Mouse (Mus musculus) CH12.LX (cell line): ENCODE data around the gene Slc10a7. TPM values are rescaled to one million over a fixed set of nuclear protein-coding genes. Genes with fewer than 3 reads are reported as not detected.

Source experiments
- DNase-seq: peaks from one replicate; pipeline ENCODE4 v3.0.0-alpha.2; 2013; ENCODE audit errors: extremely low read depth
- H3K27ac ChIP-seq: 2 replicates; pipeline ENCODE4 v1.5.1; 2012; ENCODE audit warnings: low read depth, mild to moderate bottlenecking, control low read depth, moderate library complexity; ENCODE audit not compliant: insufficient read depth
- H3K27me3 ChIP-seq: replicated peaks from 2 replicates; pipeline ENCODE3; 2012; ENCODE audit warnings: inconsistent platforms
- H3K36me3 ChIP-seq, 2 experiments: replicated peaks in 1 of 2; 2 replicates each; pipeline versions ENCODE3 to v1.6.1; 2012; ENCODE audit warnings: inconsistent platforms in 1 of 2, low read length in 1 of 2, mild to moderate bottlenecking in 1 of 2, mixed read lengths in 1 of 2, moderate library complexity in 1 of 2; ENCODE audit not compliant: control insufficient read depth in 1 of 2, insufficient read depth in 1 of 2
- H3K4me1 ChIP-seq, 2 experiments: 2 replicates each; pipeline ENCODE4 v1.6.1; 2012; ENCODE audit warnings: inconsistent platforms in 1 of 2, moderate library complexity in 1 of 2; ENCODE audit not compliant: insufficient read depth in 2 of 2, control insufficient read depth in 1 of 2
- H3K4me2 ChIP-seq: 2 replicates; pipeline ENCODE4 v1.6.1; 2012; ENCODE audit warnings: low read depth, mild to moderate bottlenecking, control low read depth; ENCODE audit not compliant: poor library complexity, insufficient read depth, severe bottlenecking
- H3K4me3 ChIP-seq, 3 experiments: fragments of 150-350 bp in 1 of 3; sonication (generic) in 1 of 3; replicated peaks in 1 of 3; 2 replicates each; pipeline versions ENCODE3 to v1.5.1; 2011 to 2012; ENCODE audit warnings: low read depth in 2 of 3, low read length in 2 of 3, mild to moderate bottlenecking in 2 of 3, moderate library complexity in 2 of 3, control low read depth in 1 of 3, improper control_type of control experiment in 1 of 3, inconsistent platforms in 1 of 3, mixed read lengths in 1 of 3; ENCODE audit not compliant: poor library complexity in 1 of 3
- H3K79me2 ChIP-seq: replicated peaks from 2 replicates; pipeline ENCODE4 v1.6.1; 2012; ENCODE audit warnings: mild to moderate bottlenecking, moderate library complexity; ENCODE audit not compliant: control insufficient read depth, poor library complexity, insufficient read depth, severe bottlenecking; ENCODE audit errors: extremely low read depth
- H3K9ac ChIP-seq: 2 replicates; pipeline ENCODE4 v1.6.1; 2012; ENCODE audit warnings: low read depth, mild to moderate bottlenecking, control low read depth, moderate library complexity; ENCODE audit not compliant: insufficient read depth
- H3K9me3 ChIP-seq: replicated peaks from 2 replicates; pipeline ENCODE3; 2012; ENCODE audit warnings: low read length, inconsistent platforms, mixed read lengths
- BHLHE40 ChIP-seq: IDR thresholded peaks from 2 replicates; pipeline ENCODE4 v1.6.1; 2011; ENCODE audit warnings: mild to moderate bottlenecking, low read depth, low read length, improper control_type of control experiment
- EP300 ChIP-seq: IDR thresholded peaks from 2 replicates; pipeline ENCODE4 v1.6.1; 2011; ENCODE audit warnings: low read length, improper control_type of control experiment
- ETS1 ChIP-seq: conservative IDR thresholded peaks from 2 replicates; pipeline ENCODE4 v1.6.1; 2012; ENCODE audit warnings: low read depth, mild to moderate bottlenecking, inconsistent platforms, low read length, improper control_type of control experiment, moderate library complexity
- GABPA ChIP-seq: IDR thresholded peaks from 2 replicates; pipeline ENCODE4 v1.6.1; 2012; ENCODE audit warnings: low read depth, low read length, improper control_type of control experiment, inconsistent platforms; ENCODE audit not compliant: insufficient replicate concordance
- JUN ChIP-seq: IDR thresholded peaks from 2 replicates; pipeline ENCODE4 v1.6.1; 2011; ENCODE audit warnings: low read depth, mild to moderate bottlenecking, low read length, improper control_type of control experiment, moderate library complexity; ENCODE audit not compliant: insufficient read depth
- JUND ChIP-seq: conservative IDR thresholded peaks from 2 replicates; pipeline ENCODE4 v1.6.1; 2011; ENCODE audit warnings: low read depth, low read length, improper control_type of control experiment
- KAT2A ChIP-seq: IDR thresholded peaks from 2 replicates; pipeline ENCODE4 v1.6.1; 2012; ENCODE audit warnings: low read length, improper control_type of control experiment, inconsistent platforms; ENCODE audit not compliant: insufficient replicate concordance
- MAFK ChIP-seq: IDR thresholded peaks from 2 replicates; pipeline ENCODE4 v1.6.1; 2011; ENCODE audit warnings: low read length, improper control_type of control experiment; ENCODE audit not compliant: insufficient replicate concordance
- MXI1 ChIP-seq: IDR thresholded peaks from 2 replicates; pipeline ENCODE4 v1.6.1; 2011; ENCODE audit warnings: mild to moderate bottlenecking, low read depth, low read length, improper control_type of control experiment
- NELFE ChIP-seq: IDR thresholded peaks from 2 replicates; pipeline ENCODE4 v1.6.1; 2011; ENCODE audit warnings: low read depth, low read length, improper control_type of control experiment
- POLR2A ChIP-seq: IDR thresholded peaks from 2 replicates; pipeline ENCODE4 v1.6.1; 2011; ENCODE audit warnings: low read depth, mild to moderate bottlenecking, improper control_type of control experiment, low read length
- RCOR1 ChIP-seq: conservative IDR thresholded peaks from 2 replicates; pipeline ENCODE4 v1.6.1; 2012; ENCODE audit warnings: low read depth, mild to moderate bottlenecking, inconsistent platforms, low read length, improper control_type of control experiment
- SIN3A ChIP-seq: IDR thresholded peaks from 2 replicates; pipeline ENCODE4 v1.6.1; 2012; ENCODE audit warnings: low read length, improper control_type of control experiment, inconsistent platforms
- TCF12 ChIP-seq: IDR thresholded peaks from 2 replicates; pipeline ENCODE4 v1.6.1; 2014; ENCODE audit warnings: low read depth, mild to moderate bottlenecking, inconsistent platforms, low read length, improper control_type of control experiment
- USF1 ChIP-seq: IDR thresholded peaks from 2 replicates; pipeline ENCODE4 v1.6.1; 2014; ENCODE audit warnings: low read depth, mild to moderate bottlenecking, inconsistent platforms, low read length, improper control_type of control experiment
- USF2 ChIP-seq: conservative IDR thresholded peaks from 2 replicates; pipeline ENCODE4 v1.6.1; 2011; ENCODE audit warnings: low read depth, low read length, improper control_type of control experiment
- ZMIZ1 ChIP-seq: IDR thresholded peaks from 2 replicates; pipeline ENCODE4 v1.6.1; 2012; ENCODE audit warnings: low read depth, mild to moderate bottlenecking, inconsistent platforms, low read length, improper control_type of control experiment
- dilution Hi-C: fragments of 300-500 bp; cut with MboI; formaldehyde crosslinking; loops from 2 replicates; pipeline ENCODE4 v1.14.3; 2020; ENCODE audit warnings: low sequenced_read_pairs; ENCODE audit not compliant: extremely low pct_unique_long_range_greater_than_20kb, extremely low pct_ligation_motif_present
- in situ Hi-C: fragments of 300-500 bp; cut with MboI; formaldehyde crosslinking; loops from 3 replicates; pipeline ENCODE4 v1.14.3; 2019; ENCODE audit warnings: low sequenced_read_pairs, low pct_ligation_motif_present, low pct_unique_long_range_greater_than_20kb, mixed read lengths
- polyA plus RNA-seq: library from polyadenylated mRNA; unstranded; fragments of >175 nt; gene quantifications from 2 replicates; pipeline ENCODE4 v1.2.1, GENCODE M21; 2012; ENCODE audit warnings: low read depth; ENCODE audit not compliant: insufficient read length
- total RNA-seq, 2 experiments: library from RNA; depleted of rRNA; stranded (reverse); fragments of 300-350 nt in 1 of 2; fragments of >200 nt in 1 of 2; gene quantifications; 2 replicates each; pipeline ENCODE4 v1.2.3; 2012 to 2014

Gene Slc10a7
- total and polyA plus RNA-seq, 3 experiments = 10.8 to 20.4 (median 16.3) TPM

DNA sequence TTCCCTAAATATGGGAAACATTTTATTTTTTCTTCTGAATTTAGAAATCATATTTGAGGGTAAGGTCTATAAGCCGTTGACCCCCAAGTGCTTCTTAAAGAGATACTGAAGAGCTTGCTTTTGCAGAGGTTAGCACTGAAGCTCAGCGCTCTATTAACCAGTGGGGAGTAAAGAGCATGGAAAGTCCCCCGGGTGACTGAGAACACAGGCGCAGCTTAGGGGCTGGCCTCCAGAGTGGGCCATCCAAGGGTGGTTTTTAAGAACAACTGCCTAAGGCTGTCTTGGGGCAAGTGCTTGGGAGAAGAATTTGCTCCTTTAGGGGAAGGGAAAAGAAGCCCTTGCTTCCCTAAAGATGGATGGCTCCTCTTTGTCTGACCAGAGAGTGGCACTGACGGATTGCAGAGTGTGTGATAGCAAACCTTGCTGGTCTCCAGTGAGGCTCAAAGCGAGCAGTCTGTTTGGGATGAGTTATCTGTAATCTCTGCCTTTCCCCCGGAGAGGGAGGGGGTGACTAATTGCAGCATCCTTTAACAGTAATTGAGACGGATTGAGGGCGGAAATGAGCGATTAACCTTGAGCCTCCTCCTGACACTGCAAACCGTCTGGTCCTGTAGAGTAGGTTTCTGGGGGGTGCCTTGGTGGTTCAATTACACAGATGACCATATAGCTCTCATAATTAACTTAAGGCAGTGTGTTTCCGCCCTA, 115.7 kb downstream of the Slc10a7 start:
- no peak for TF ChIP-seq USF2
- Histone ChIP-seq H3K4me3 (no peak overlapping the region), H3K27ac (no peak overlapping the region), H3K4me1 (peaks cover 0 to 54% of the 10 kb centered on the region in 2 experiments; a peak in 3 of 4 replicates), H3K4me2 (no peak overlapping the region), H3K79me2 (no peaks in the 10 kb centered on the region), H3K27me3 (no peaks in the 10 kb centered on the region), H3K36me3 (peaks cover 2 to 38% of the 10 kb centered on the region in 2 experiments), H3K9ac (no peak overlapping the region), H3K9me3 (no peaks in the 10 kb centered on the region)
- DNase-seq = peak; percentile 15
- dilution Hi-C loops = no loop called here
- in situ Hi-C loops = loop anchor here (25.0 kb wide), 1 partner anchor 363 kb away; no protein-coding TSS in a partner anchor

DNA sequence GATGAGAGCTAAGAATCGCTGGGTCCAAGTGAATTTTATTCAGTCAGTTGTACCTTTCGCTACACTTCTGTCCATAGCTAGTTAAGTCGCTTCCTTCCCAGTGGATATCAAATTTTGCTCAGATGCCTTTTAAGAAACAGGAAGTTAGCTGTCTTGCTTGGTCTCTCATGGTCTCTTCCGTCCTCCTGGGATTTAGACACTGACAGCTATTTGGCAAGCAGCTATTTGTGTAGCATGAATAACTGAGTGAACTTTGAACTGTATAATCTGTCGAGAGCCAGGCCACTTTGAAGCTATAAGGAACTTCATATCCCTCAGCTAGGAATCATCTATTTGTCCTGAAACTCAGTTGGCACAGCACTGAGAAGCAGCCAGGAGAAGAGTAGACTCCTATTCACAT, 117.5 kb downstream of the Slc10a7 start:
- dilution Hi-C loops (no loop called here), in situ Hi-C loops (loop anchor here (25.0 kb wide), 1 partner anchor 364 kb away; no protein-coding TSS in a partner anchor)
- Histone ChIP-seq H3K79me2 (no peaks in the 10 kb centered on the region), H3K4me2 (no peak overlapping the region), H3K4me3 (no peak overlapping the region), H3K36me3 (peaks cover 2 to 46% of the 10 kb centered on the region in 2 experiments), H3K9ac (no peak overlapping the region), H3K9me3 (no peaks in the 10 kb centered on the region), H3K4me1 (peaks cover 0 to 64% of the 10 kb centered on the region in 2 experiments; a peak in 3 of 4 replicates), H3K27ac (no peak overlapping the region), H3K27me3 (no peaks in the 10 kb centered on the region)
- TF ChIP-seq JUND (no peak), ETS1 (no peak), USF1 (no peak), SIN3A (no peak), POLR2A (no peak), NELFE (no peak), USF2 (no peak), MAFK (no peak), TCF12 (no peak), KAT2A (no peak), EP300 (no peak), MXI1 (no peak), GABPA (no peak), RCOR1 (no peak), BHLHE40 (no peak), JUN (no peak), ZMIZ1 (no peak)
- DNase-seq = peak; percentile 74
